Mouse (Mus musculus) right cerebral cortex, postnatal 14 days (tissue): ENCODE results near the gene Cpb2.

Experiments used
- DNase-seq: peaks from one replicate; pipeline ENCODE4 v3.0.0; 2022

The Cpb2 gene

GRCm38 (mm10) chr14:75250432-75250831 is 8.3 kb downstream of the Cpb2 start:
- DNase-seq = no peak

- no peak for DNase-seq
These were observed 14.4 kb downstream of the Cpb2 start for GRCm38 (mm10) chr14:75256521-75256920.

GRCm38 (mm10) chr14:75269531-75269930 is 27.4 kb downstream of the Cpb2 start:
- no peak for DNase-seq

GRCm38 (mm10) chr14:75279716-75280115 is 37.6 kb downstream of the Cpb2 start:
- peak; percentile 6 for DNase-seq

GRCm38 (mm10) chr14:75280406-75280805 is 38.3 kb downstream of the Cpb2 start:
- no peak for DNase-seq

- DNase-seq = peak; percentile 5
These were observed 41.6 kb downstream of the Cpb2 start for GRCm38 (mm10) chr14:75283609-75284192.

GRCm38 (mm10) chr14:75284193-75284915 is 42.3 kb downstream of the Cpb2 start, which contains the start of gene Zc3h13:
Zc3h13 (plus strand) TSS chr14:75284373.
- peak; percentile 94 for DNase-seq

- no peak for DNase-seq
These were observed 59.0 kb downstream of the Cpb2 start for GRCm38 (mm10) chr14:75301081-75301480.

GRCm38 (mm10) chr14:75303807-75304206 is 61.7 kb downstream of the Cpb2 start:
- DNase-seq = no peak

GRCm38 (mm10) chr14:75307855-75308254 is 65.8 kb downstream of the Cpb2 start:
- DNase-seq = no peak

- no peak for DNase-seq
These were observed 67.4 kb downstream of the Cpb2 start for GRCm38 (mm10) chr14:75309336-75309992.

GRCm38 (mm10) chr14:75314484-75314883 is 72.4 kb downstream of the Cpb2 start:
- DNase-seq = no peak

- no peak for DNase-seq
These were observed 76.6 kb downstream of the Cpb2 start for GRCm38 (mm10) chr14:75318736-75319135.

- DNase-seq = no peak
These were observed 78.2 kb downstream of the Cpb2 start for GRCm38 (mm10) chr14:75320269-75320668.

- no peak for DNase-seq
These were observed 81.3 kb downstream of the Cpb2 start for GRCm38 (mm10) chr14:75323354-75323753.

GRCm38 (mm10) chr14:75328062-75328461 is 86.0 kb downstream of the Cpb2 start:
- DNase-seq = no peak

GRCm38 (mm10) chr14:75330621-75331020 is 88.5 kb downstream of the Cpb2 start:
- DNase-seq = peak; percentile 35
